Mouse (Mus musculus) cortical plate, adult 2 months (tissue): ENCODE results near the gene Emp1. TPM values are rescaled to one million over a fixed set of nuclear protein-coding genes. Genes with fewer than 3 reads are reported as not detected.

Experiments used
- H3K27ac ChIP-seq: fragments of 200-500 bp; 2 replicates; pipeline ENCODE4 v1.5.1; 2012; ENCODE audit warnings: low read length, control low read depth, inconsistent platforms; ENCODE audit not compliant: insufficient read depth
- H3K4me1 ChIP-seq: fragments of 200-500 bp; 2 replicates; pipeline ENCODE4 v1.6.1; 2011; ENCODE audit warnings: low read length; ENCODE audit not compliant: control insufficient read depth, insufficient read depth
- H3K4me3 ChIP-seq: fragments of 200-500 bp; 2 replicates; pipeline ENCODE4 v1.5.1; 2011; ENCODE audit warnings: mild to moderate bottlenecking, low read length, control low read depth; ENCODE audit not compliant: insufficient read depth
- CTCF ChIP-seq: fragments of 200-500 bp; IDR thresholded peaks from 2 replicates; pipeline ENCODE4 v1.5.1; 2011; ENCODE audit warnings: mild to moderate bottlenecking, control low read depth, low read length; ENCODE audit not compliant: insufficient read depth; ENCODE audit errors: extremely low read depth
- POLR2A ChIP-seq: fragments of 200-500 bp; IDR thresholded peaks from 2 replicates; pipeline ENCODE4 v1.6.1; 2011; ENCODE audit warnings: mild to moderate bottlenecking, low read length, control low read depth; ENCODE audit not compliant: insufficient read depth; ENCODE audit errors: extremely low read depth
- polyA plus RNA-seq: library from polyadenylated mRNA; depleted of rRNA; stranded (reverse); fragments of >200 nt; gene quantifications from 2 replicates; pipeline ENCODE4 v1.2.3, GENCODE M21; 2012

The Emp1 gene
- polyA plus RNA-seq, 1 experiment: 1.7 TPM

DNA sequence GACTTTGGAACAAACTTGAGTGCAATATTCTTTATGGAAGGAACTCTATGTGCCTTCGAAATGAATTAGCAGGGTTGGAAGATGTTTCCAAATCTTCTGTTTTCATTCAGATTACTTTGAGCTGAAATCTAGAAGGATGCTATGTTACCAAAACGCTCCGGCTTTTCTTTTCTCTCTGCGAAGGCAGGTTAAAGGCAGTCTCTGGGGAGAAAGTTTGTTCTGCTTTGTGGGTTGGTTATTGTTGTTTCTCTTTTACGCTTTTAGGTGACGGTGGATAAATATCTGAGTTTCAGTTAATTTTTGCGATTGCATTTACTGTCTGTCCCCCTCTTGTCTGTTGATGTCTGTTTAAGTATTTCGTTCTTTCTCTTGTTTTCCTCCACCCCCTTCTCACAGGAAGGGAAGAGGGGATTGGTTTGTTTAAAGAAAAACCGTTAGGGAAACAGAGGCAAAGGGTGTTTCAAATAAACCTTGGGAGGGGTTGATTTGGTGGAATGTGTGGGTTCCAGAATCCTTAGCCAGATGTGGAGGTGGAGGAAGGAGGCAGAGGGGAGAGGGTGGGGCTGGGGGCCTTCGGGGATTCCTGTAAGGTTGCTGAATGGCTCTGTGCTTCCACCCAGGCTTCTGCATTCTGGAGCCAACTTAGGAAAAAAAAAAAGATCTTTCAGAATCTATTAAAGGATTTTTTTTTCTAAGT is 1.1 kb downstream of the Emp1 start:
- no peak overlapping the region for H3K4me3 ChIP-seq

DNA sequence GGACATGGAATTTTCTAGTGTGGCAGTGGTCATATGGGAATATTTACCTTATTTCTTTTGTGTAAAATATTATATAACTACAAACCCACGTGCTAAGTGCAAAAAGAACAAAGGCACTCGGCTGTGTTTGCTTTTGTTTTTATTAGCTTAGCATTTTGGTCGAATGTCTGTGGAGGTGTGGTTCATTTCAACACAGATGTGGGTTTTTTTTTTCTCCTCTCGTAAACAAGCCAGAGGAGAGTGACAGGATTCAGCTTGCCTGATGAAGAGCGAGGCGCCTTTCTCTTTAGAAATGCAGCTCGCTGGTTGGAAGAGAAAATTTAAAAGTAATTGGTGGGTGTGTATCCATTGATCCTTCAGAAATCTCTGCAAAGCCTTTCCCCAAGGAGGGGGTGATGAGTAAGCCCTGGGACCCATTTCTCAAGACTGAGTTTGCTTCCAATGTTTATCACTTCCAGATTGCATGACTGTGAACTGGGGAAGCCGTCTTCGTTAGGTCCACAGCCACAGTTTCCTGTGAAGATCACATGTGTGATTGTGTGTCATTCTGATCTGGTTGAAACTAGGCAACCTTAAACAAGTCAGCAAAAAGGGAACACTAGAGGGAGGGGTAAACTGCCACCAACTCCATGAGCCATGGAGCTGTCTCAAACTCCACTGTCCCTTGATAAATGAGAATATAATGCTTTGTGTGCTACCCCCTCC is 1.8 kb downstream of the Emp1 start:
- Histone ChIP-seq H3K4me1 (peaks cover 5% of the 10 kb centered on the region; the same call in 1 of the 2 replicates), H3K4me3 (no peak overlapping the region), H3K27ac (no peak overlapping the region)
- TF ChIP-seq CTCF (no peak), POLR2A (no peak)

More for the DNA sequence above, 1.1 kb downstream of the Emp1 start:
- H3K4me1 ChIP-seq: peaks cover 5% of the 10 kb centered on the region; the same call in 1 of the 2 replicates
- no peak overlapping the region for H3K27ac ChIP-seq
- TF ChIP-seq CTCF (no peak), POLR2A (no peak)

GRCm38 (mm10) chr6:135364891-135365301 is 2.6 kb downstream of the Emp1 start:
- Histone ChIP-seq H3K4me1 (peaks cover 5% of the 10 kb centered on the region; the same call in 1 of the 2 replicates), H3K27ac (no peak overlapping the region), H3K4me3 (no peak overlapping the region)
- TF ChIP-seq CTCF: no peak
- TF ChIP-seq POLR2A: no peak

GRCm38 (mm10) chr6:135365614-135366013 is 3.3 kb downstream of the Emp1 start:
- TF ChIP-seq CTCF (no peak), POLR2A (no peak)
- Histone ChIP-seq H3K4me1 (peaks cover 5% of the 10 kb centered on the region; the same call in 1 of the 2 replicates), H3K27ac (no peak overlapping the region), H3K4me3 (no peak overlapping the region)

DNA sequence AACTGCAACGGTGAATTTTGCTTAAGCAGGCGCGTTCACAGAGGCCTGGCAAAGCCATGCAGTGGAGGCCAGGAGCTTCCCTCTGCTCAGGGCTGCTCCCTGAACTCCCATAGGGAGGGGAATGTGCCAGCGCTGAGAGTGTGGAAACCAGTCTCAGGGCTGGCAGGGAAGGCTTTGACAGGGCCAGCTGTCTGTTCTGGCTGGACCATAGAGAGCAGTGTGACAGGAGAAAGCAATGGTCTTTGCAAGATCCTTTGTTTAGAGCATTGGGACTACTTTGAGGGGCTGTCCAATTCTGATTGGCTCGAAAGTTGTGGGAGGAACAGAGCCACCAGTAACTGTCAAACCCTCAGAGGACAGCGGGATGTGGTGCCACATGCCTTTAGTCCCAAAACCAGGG is 5.9 kb downstream of the Emp1 start:
- Histone ChIP-seq H3K4me1 (no peaks in the 10 kb centered on the region), H3K4me3 (no peak overlapping the region), H3K27ac (no peak overlapping the region)
- TF ChIP-seq CTCF (no peak), POLR2A (no peak)

DNA sequence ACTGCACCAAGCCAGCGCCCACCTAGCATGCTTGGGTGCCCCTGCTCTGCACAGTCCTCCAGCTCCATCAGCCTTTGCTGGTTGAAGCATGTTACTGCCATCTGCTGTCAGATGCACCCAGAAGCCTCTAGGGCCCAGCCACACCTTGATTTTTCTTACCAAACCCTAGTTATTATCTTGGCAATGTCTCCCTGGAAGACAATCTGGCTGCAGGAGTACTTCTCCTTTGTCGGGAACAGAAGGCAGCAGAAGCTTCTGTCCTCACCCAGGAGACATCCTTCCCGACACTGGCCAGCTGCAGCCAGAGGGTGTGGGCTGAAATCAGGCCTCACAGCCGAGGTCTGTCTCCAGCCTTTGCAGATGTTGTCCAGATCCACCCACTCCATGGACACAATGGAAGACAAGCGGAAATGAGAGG is 7.2 kb downstream of the Emp1 start:
- no peak overlapping the region for H3K4me3 ChIP-seq
- H3K27ac ChIP-seq: no peak overlapping the region
- H3K4me1 ChIP-seq: no peaks in the 10 kb centered on the region
- TF ChIP-seq POLR2A: no peak
- peak; percentile 60 for TF ChIP-seq CTCF

DNA sequence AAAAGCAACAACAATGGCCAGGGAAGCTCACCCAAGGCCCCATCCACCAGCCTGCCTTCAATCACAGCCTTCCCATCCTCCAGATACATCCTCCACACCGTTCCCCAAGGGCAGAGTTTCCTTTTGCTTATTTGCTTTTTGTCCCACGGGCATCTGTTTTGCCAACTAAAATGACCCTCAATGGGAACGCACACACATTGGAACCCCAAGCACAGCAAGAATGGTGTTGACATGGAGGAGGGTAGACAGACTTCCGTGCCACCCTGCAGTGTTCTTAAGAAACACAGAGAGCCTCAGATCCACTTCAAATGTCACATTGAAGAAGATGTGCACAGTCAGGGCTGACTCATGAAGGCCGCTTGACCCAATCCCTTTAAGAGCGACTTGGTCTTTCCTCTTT is 8.6 kb downstream of the Emp1 start:
- TF ChIP-seq POLR2A (no peak), CTCF (no peak)

GRCm38 (mm10) chr6:135373357-135373756 is 11.0 kb downstream of the Emp1 start:
- no peak overlapping the region for H3K4me3 ChIP-seq
- TF ChIP-seq POLR2A (no peak), CTCF (no peak)
- no peaks in the 10 kb centered on the region for H3K4me1 ChIP-seq
- H3K27ac ChIP-seq: no peak overlapping the region

More for the DNA sequence above, 8.6 kb downstream of the Emp1 start:
- Histone ChIP-seq H3K27ac (no peak overlapping the region), H3K4me1 (no peaks in the 10 kb centered on the region), H3K4me3 (no peak overlapping the region)

DNA sequence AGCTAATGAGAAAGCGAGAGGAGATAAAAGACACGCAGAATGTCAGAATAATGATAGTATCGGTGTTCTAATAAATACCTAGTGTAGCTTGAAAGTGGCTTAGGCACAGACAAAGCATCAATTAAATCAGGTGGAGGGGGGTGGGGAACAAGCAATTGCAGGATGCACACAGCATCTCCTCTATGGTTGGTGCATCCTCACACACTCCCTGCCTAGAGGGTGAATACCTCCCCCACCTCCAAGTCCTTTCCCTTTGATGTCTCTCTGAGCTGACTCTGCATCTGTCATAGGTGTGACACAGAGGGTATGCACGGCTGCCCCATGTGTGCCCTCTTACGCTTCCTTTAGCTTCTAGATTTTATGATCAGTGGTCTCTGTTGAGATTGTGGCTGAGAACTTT is 13.5 kb downstream of the Emp1 start:
- Histone ChIP-seq H3K4me3 (no peak overlapping the region), H3K4me1 (no peaks in the 10 kb centered on the region), H3K27ac (no peak overlapping the region)
- no peak for TF ChIP-seq CTCF
- TF ChIP-seq POLR2A: no peak

DNA sequence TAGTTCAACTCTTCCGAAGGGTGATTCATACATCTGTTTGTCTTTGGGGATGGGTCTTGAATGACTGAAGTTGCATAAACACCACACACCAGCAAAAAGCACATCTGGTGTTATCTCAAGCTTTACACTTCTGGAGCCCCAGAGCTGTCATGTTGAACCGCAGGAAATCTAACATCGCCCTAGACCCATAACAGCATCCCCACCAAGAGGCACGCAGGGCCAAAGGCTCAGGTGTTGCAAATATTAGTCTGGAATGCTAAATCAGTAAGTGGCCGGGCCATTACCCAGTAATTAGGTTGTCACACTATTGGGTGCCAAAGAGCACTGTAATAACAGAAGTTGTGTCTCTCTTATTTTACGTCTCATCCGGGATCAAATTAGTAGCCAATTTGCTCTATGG is 13.9 kb downstream of the Emp1 start:
- no peaks in the 10 kb centered on the region for H3K4me1 ChIP-seq
- H3K4me3 ChIP-seq: no peak overlapping the region
- H3K27ac ChIP-seq: no peak overlapping the region
- no peak for TF ChIP-seq POLR2A
- TF ChIP-seq CTCF: no peak
